Mouse (Mus musculus) ES-Bruce4 (cell line): ENCODE data around the gene Plcg1. TPM values are rescaled to one million over a fixed set of nuclear protein-coding genes. Genes with fewer than 3 reads are reported as not detected.

Experiments
- H3K27ac ChIP-seq: 2 replicates; pipeline ENCODE4 v1.5.1; 2012; ENCODE audit warnings: low read length, inconsistent platforms; ENCODE audit not compliant: insufficient read depth
- H3K27me3 ChIP-seq: 2 replicates; pipeline ENCODE4 v1.6.1; 2012; ENCODE audit warnings: mild to moderate bottlenecking, low read length, inconsistent platforms; ENCODE audit not compliant: control insufficient read depth, poor library complexity, insufficient read depth, severe bottlenecking
- H3K36me3 ChIP-seq: 2 replicates; pipeline ENCODE4 v1.6.1; 2012; ENCODE audit warnings: inconsistent platforms, mild to moderate bottlenecking, low read length, moderate library complexity; ENCODE audit not compliant: control insufficient read depth, poor library complexity, insufficient read depth, severe bottlenecking
- H3K4me1 ChIP-seq: one replicate; pipeline ENCODE4 v1.8.1; 2011; ENCODE audit warnings: low read length; ENCODE audit not compliant: control insufficient read depth, insufficient read depth
- H3K4me3 ChIP-seq: 2 replicates; pipeline ENCODE4 v1.5.1; 2011; ENCODE audit warnings: low read depth, mild to moderate bottlenecking, low read length
- H3K9ac ChIP-seq: 2 replicates; pipeline ENCODE4 v1.6.1; 2012; ENCODE audit warnings: low read depth, mild to moderate bottlenecking, inconsistent platforms; ENCODE audit not compliant: poor library complexity, severe bottlenecking
- H3K9me3 ChIP-seq: replicated peaks from 2 replicates; pipeline ENCODE4 v1.6.1; 2012; ENCODE audit warnings: mild to moderate bottlenecking, low read length, inconsistent platforms; ENCODE audit not compliant: control insufficient read depth, poor library complexity, insufficient read depth, severe bottlenecking
- CTCF ChIP-seq: IDR thresholded peaks from one replicate; pipeline ENCODE4 v1.8.1; 2011; ENCODE audit warnings: low read depth, low read length
- EP300 ChIP-seq: IDR thresholded peaks from 2 replicates; pipeline ENCODE4 v1.6.1; 2011; ENCODE audit warnings: low read depth, low read length; ENCODE audit not compliant: insufficient read depth
- POLR2A ChIP-seq: IDR thresholded peaks from one replicate; pipeline ENCODE4 v1.8.1; 2011; ENCODE audit warnings: low read length; ENCODE audit not compliant: insufficient read depth
- polyA plus RNA-seq: library from polyadenylated mRNA; stranded (reverse); fragments of >200 nt; gene quantifications from 2 replicates; pipeline ENCODE4 v1.2.4, GENCODE M21; 2011; ENCODE audit warnings: low read depth; ENCODE audit not compliant: missing spikeins, insufficient read depth, insufficient read length

The Plcg1 gene
- polyA plus RNA-seq, 1 experiment: 76.8 TPM

GRCm38 (mm10) chr2:160770409-160770808 lies 39.3 kb downstream of the Plcg1 start:
- H3K27ac ChIP-seq: no peak overlapping the region
- no peak overlapping the region for H3K4me3 ChIP-seq
- no peaks in the 10 kb centered on the region for H3K27me3 ChIP-seq
- TF ChIP-seq EP300 (no peak), POLR2A (no peak), CTCF (no peak)
- H3K9me3 ChIP-seq: no peaks in the 10 kb centered on the region
- H3K36me3 ChIP-seq: no peaks in the 10 kb centered on the region
- H3K9ac ChIP-seq: no peak overlapping the region
- no peaks in the 10 kb centered on the region for H3K4me1 ChIP-seq

- TF ChIP-seq CTCF: no peak
- no peak for TF ChIP-seq POLR2A
- no peak for TF ChIP-seq EP300
- H3K27me3 ChIP-seq: no peaks in the 10 kb centered on the region
- no peaks in the 10 kb centered on the region for H3K4me1 ChIP-seq
- no peaks in the 10 kb centered on the region for H3K36me3 ChIP-seq
- no peak overlapping the region for H3K9ac ChIP-seq
- no peak overlapping the region for H3K27ac ChIP-seq
- no peak overlapping the region for H3K4me3 ChIP-seq
- H3K9me3 ChIP-seq: no peaks in the 10 kb centered on the region
Measured at GRCm38 (mm10) chr2:160770871-160771270, 39.8 kb downstream of the Plcg1 start.

- Histone ChIP-seq H3K4me1 (no peaks in the 10 kb centered on the region), H3K27me3 (no peaks in the 10 kb centered on the region), H3K36me3 (no peaks in the 10 kb centered on the region), H3K27ac (no peak overlapping the region), H3K4me3 (no peak overlapping the region), H3K9ac (no peak overlapping the region), H3K9me3 (no peaks in the 10 kb centered on the region)
- no peak for TF ChIP-seq EP300
- TF ChIP-seq POLR2A: no peak
- TF ChIP-seq CTCF: no peak
Measured at GRCm38 (mm10) chr2:160771325-160772276, 40.5 kb downstream of the Plcg1 start.

- Histone ChIP-seq H3K27ac (no peak overlapping the region), H3K4me3 (no peak overlapping the region), H3K4me1 (no peaks in the 10 kb centered on the region), H3K36me3 (no peaks in the 10 kb centered on the region), H3K9me3 (peaks cover 3% of the 10 kb centered on the region; the same call in 1 of the 2 replicates), H3K9ac (no peak overlapping the region), H3K27me3 (no peaks in the 10 kb centered on the region)
- no peak for TF ChIP-seq POLR2A
- TF ChIP-seq CTCF: no peak
- TF ChIP-seq EP300: no peak
Measured at GRCm38 (mm10) chr2:160778034-160778433, 46.9 kb downstream of the Plcg1 start.

- Histone ChIP-seq H3K27ac (no peak overlapping the region), H3K9ac (no peak overlapping the region), H3K4me3 (no peak overlapping the region), H3K27me3 (no peaks in the 10 kb centered on the region), H3K4me1 (no peaks in the 10 kb centered on the region), H3K36me3 (no peaks in the 10 kb centered on the region), H3K9me3 (peaks cover 3% of the 10 kb centered on the region; the same call in 1 of the 2 replicates)
- TF ChIP-seq POLR2A: no peak
Measured at GRCm38 (mm10) chr2:160780154-160780833, 49.2 kb downstream of the Plcg1 start.

- no peaks in the 10 kb centered on the region for H3K36me3 ChIP-seq
- TF ChIP-seq POLR2A (no peak), CTCF (no peak)
- no peaks in the 10 kb centered on the region for H3K4me1 ChIP-seq
- peaks cover 3% of the 10 kb centered on the region; the same call in 1 of the 2 replicates for H3K9me3 ChIP-seq
- H3K4me3 ChIP-seq: no peak overlapping the region
- no peaks in the 10 kb centered on the region for H3K27me3 ChIP-seq
- H3K9ac ChIP-seq: no peak overlapping the region
- no peak overlapping the region for H3K27ac ChIP-seq
Measured at GRCm38 (mm10) chr2:160780834-160781219, 49.7 kb downstream of the Plcg1 start.
